Mouse (Mus musculus): ENCODE results near the gene Svbp.

The Svbp gene

GRCm38 (mm10) chr4:119190618-119191017, 4.5 kb upstream of the Svbp start:
- peak; percentile 29 for DNase-seq (ENCODE audit: low spot score)

DNA sequence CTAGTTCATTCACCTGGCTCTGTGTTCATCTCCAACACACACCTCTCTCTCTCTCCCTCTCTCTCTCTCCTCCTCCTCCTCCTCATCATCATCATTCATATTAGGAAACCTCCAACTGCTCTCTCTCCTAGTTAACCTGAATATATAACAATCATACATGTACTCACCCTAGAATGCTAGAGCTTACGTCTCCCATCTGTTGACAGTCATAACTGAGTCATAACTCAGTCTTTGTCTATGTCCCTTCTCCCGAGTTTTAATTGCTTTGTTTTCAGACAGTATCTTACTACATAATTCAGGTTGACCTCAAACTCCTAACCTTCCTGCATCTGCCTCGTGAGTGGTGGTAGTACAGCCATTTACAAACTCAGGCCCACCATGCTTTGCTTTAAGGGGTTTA, 3.8 kb upstream of the Svbp start:
- no peak for DNase-seq (ENCODE audit: low spot score)

DNA sequence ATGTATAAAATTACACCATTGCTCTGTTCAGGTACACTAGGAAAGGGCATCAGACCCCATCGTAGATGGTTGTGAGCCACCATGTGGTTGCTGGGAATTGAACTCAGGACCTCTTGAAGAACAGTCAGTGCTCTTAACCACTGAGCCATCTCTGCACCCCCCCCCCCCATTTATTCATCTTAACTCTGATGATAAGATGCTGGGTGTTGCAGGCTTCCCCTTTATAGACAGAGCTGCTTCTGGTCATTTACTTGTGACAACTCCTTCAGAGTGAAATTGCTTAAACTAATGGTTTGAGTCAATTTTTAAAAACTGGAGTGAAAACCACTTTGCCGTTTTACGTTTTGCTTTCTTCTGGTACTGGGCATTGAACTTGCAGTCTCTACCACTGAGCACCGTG, 2.3 kb upstream of the Svbp start:
- DNase-seq (ENCODE audit: low spot score), result no peak

DNA sequence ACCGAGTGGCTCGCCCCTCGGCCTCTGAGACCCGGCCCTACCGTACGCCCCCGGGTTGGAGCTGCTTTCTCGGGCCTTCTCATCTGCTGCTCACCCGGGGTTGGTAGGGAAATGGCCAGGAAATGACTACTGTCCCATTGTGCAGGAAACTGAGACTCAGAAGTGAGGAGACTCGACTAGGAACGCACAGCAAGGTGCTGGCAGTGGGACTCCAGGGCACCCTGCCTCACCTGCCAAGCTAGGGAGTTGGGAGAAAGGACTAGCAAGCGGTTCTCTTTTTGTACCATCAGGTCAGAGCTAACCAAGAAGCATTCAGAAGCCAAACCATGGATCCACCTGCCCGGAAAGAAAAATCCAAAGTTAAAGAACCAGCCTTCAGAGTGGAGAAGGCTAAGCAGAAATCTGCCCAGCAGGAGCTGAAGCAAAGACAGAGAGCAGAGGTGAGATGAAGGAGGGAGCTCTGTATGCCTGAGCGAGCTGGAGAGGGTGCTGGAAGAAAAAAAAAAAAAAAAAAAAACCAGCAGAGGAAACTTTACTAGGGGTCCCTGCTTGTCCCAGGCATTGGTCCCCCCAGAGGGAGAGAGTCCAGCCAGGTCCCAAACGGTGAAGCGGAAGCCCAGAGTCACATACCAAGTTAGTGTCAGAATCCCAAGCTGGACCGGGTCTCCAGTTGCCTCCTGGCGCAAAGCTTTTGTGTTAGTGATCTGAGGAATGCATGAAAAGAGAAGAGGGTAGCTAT, 645 bp downstream of the Svbp start:
- no peak for DNase-seq (ENCODE audit: low spot score)

DNA sequence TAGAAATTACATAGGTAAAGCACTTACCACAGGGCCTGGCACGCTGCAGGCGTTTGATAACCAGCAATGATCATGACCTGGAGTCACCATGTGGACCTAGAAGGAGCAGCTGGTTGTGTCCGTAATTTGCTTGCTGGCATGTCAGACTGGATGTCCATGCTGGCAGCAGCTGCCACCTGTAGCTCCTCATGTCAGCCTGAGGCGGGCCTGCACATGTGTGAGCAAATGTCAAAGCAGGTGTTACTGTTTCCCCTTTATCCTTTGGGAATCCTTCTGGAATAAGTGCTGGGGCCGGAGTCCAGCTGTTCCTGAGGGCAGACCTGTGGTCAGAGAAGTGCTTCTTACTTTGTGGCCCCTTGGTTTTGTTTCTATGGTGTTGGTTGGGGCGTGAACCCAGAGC, 3.0 kb downstream of the Svbp start:
- no peak for DNase-seq (ENCODE audit: low spot score)

GRCm38 (mm10) chr4:119204672-119205071, 9.6 kb downstream of the Svbp start:
- DNase-seq (ENCODE audit: low spot score), result peak; percentile 47

- DNase-seq (ENCODE audit: low spot score), result no peak
Measured at GRCm38 (mm10) chr4:119216667-119217066, 21.6 kb downstream of the Svbp start.

DNA sequence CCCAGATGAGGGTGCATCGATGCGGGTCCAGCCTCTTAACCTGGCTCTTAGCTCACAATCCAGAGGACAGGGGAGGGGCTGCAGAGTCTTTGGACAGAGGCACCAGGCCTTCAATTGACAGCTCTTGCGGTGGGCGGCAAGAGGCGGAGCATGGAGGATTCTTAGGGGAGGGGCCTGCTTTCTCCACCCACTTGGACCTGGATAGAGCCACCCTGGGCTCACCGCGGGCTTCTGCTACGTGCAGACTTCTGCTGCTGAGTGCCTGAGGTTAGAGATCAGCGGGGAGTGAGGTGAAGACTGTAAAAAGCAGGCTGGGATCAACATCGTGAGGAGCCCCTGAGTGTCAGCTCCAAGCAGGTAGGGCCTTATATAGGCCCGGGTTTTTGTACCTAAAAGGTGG, 23.1 kb downstream of the Svbp start, which contains the start of gene Tmem269:
Gene Tmem269 (minus strand): TSS at position 49 of the 400 bp plus-strand sequence.
- peak; percentile 20 for DNase-seq (ENCODE audit: low spot score)

DNA sequence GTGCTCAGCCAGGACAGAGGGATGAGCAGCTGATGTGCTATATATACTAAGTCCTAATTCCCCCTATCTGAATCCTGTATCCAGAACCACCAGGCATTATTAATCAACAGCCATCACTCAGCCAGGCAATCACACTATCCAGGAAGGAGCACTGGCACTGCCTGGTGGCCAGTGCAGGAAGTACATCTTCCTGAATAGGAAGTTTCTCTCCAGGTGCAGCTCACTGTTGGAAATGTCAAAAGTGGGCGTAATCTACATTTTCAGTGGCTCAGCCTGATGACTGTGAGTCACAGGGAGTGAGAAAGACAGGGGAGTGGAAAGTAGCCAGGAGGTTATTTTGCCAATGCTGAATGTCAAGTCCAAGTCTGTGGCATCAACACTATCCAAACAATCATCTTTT, 28.6 kb downstream of the Svbp start:
- DNase-seq (ENCODE audit: low spot score), result no peak

GRCm38 (mm10) chr4:119224534-119224933, 29.4 kb downstream of the Svbp start:
- DNase-seq (ENCODE audit: low spot score), result no peak

DNA sequence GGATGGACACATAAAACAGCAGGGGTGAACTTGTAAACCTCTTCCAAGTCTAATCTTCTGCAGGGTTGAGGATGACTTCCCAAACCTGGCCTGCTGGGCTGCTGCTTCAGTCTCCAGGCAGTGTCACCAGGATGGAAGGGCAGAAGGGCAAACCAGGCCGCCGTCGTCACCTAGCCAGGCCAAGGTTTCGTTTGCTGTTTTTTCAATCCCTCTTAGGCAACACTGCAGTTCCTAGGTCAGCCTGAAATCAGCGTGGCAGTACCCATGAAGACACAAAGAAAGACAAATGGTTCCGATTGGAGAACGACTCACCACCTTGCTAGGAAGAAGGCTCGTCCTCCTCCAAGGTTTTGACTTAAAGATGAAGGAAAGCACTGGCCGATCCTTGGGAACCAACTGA, 30.6 kb downstream of the Svbp start:
- no peak for DNase-seq (ENCODE audit: low spot score)

- DNase-seq (ENCODE audit: low spot score), result no peak
Measured at GRCm38 (mm10) chr4:119226751-119227150, 31.6 kb downstream of the Svbp start.

DNA sequence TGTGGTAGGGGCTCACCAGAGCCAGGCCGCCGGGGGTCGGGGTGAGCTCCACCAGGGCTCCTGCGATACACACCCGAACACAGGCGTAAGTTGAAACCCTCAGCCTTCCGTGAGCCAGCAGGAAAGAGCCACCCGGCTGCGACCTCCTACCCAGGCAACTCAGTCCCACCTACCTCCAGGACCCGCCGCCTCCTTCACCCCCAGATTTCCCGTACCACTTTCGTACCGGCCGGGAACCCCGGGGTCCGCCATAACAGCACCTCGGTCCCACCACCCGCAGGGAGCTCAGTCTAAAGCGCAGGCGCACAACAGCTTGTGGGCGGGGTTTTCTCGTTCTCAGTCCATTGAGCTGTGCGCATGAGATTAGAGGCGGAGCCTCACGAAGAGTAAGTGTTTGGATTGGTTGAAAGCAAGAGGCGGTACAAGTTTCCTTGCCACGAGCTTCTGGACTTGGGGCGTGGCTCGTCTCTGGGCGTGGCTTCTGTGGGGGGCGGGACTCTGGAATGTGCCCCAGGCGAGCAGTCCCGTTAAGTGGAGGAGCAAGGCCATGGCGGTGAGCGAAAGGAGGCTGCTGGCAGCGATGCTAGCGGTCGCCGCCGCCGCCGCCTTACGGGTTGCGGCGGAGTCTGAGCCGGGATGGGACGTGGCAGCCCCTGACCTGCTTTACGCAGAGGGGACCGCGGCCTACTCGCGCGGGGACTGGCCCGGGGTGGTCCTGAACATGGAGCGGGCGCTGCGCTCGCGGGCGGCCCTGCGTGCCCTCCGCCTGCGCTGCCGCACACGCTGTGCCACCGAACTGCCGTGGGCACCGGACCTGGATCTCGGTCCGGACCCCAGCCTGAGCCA, 37.5 kb downstream of the Svbp start, which contains the start of the genes AU022252 and P3h1:
Gene AU022252 (minus strand): TSS at position 303 of the 846 bp plus-strand sequence.
Gene P3h1 (plus strand): TSS at position 506 of the 846 bp plus-strand sequence.
- DNase-seq (ENCODE audit: low spot score), result peak; percentile 99

GRCm38 (mm10) chr4:119233256-119233901, 38.3 kb downstream of the Svbp start:
- peak; percentile 81 for DNase-seq (ENCODE audit: low spot score)

- no peak for DNase-seq (ENCODE audit: low spot score)
Measured at GRCm38 (mm10) chr4:119234348-119234747, 39.2 kb downstream of the Svbp start.

GRCm38 (mm10) chr4:119238661-119239060, 43.6 kb downstream of the Svbp start:
- DNase-seq (ENCODE audit: low spot score), result no peak

- DNase-seq (ENCODE audit: low spot score), result peak; percentile 50
Measured at GRCm38 (mm10) chr4:119239181-119239682, 44.1 kb downstream of the Svbp start.

DNA sequence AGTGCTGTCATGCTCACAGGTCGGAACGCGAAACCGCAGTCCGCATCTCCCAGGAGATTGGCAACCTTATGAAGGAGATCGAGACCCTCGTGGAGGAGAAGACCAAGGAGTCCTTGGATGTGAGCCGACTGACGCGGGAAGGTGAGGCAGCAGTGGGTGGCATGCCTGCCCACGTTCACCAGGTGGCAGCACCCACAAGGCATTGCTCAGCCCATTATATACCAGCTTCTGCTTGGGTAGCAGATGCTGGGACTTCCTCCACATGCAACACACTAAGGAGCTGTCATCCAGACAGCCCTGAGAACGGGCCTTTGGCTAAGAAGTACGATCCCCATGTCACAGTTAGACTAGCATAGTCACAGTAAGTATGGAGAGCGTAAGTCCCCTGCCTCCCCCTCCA, 46.6 kb downstream of the Svbp start:
- no peak for DNase-seq (ENCODE audit: low spot score)

- DNase-seq (ENCODE audit: low spot score), result no peak
Measured at GRCm38 (mm10) chr4:119242571-119242970, 47.5 kb downstream of the Svbp start.

GRCm38 (mm10) chr4:119244468-119245240, 49.5 kb downstream of the Svbp start:
- DNase-seq (ENCODE audit: low spot score), result no peak

DNA sequence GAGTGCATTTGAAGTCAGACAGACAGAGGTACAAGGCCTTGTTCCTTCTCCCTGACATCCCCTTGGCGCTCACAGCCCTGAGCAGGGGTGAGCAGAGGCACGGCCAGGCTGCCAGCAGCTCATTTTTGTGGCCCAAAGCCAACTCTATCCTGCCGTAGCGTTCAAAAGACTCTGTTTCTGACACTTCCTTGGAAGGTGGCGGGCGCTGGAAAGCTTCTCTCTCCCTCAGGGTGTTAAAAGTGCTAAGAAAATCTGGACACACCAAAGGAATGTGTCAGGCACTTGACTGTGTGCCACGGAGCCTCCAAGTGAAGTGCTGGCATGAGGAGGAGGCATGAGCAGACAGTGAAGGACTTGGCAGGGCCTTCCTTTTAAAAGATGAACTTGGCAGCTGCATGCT, 50.5 kb downstream of the Svbp start:
- no peak for DNase-seq (ENCODE audit: low spot score)

DNA sequence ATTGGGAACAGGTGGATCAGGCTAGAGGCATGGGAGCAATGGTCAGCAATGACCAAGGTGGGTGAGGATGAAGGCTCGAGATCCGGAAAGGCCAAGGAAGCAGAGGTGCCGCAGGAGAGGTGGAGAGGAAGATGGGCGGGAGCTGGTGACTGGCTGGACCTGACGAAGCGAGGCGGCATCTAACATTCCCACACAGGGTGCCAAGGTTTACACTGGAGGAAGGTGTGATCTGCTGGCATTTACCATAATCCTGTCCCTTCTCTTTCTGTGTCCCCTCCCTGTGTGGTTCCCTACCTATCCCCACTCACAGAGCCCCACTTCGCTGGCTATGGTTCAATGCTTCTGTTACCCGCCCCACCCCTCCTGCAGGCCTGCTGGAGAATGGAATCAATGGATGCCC, 50.9 kb downstream of the Svbp start:
- DNase-seq (ENCODE audit: low spot score), result no peak
